Comparison of ENCODE assay signal across 7 mouse cellular contexts in the genomic region with DNA sequence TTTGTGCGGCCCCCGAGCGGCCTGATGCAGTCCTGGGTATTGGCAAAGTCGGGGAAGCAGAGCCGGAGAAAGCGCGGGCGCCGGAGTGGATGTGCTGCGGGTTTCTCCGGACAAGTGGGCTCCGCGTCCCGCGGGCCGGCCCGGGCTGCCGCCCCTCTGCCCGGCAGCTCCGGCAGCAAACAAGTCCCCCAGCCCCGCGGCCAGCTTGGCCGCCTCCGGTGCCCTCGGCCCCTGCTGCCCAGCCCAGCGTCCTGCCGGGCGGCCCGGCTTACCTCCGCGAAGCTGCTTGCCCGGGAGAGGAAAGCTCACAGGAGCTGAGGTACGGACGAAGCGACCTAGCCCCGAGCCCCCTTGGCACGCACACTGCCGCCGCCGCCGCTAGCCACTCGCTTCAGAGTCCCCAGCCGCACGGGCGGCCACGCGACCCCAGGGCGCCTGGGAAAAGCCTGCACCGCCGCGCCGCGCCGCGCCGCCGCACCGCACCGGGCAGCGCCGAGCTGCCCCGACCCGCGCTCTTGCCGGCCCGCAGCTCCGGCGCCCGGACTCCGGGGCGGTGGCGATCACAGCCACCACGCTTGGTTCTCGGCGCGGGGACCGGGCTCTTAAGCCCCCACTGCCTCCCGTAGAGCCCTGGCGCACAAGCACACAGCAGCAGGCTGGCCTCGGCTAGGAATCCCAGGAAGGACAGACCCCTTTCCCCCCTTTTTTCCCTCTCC. TPM values are rescaled to one million over a fixed set of nuclear protein-coding genes. Genes with fewer than 3 reads are reported as not detected.
DNase-seq lines count a peak whose midpoint lies in the region; ATAC-seq and TF ChIP-seq lines count a peak whose summit lies in the region.

No protein-coding gene starts in this region.

- no peak overlapping the region for H3K9ac ChIP-seq in liver, adult 2 months (ENCODE audit: low read depth, low read length)
- H3K9ac ChIP-seq in hindbrain, embryonic 15.5 days, result peak overlapping the region; percentile 43

- H3K4me3 ChIP-seq in liver, adult 2 months (ENCODE audit: insufficient read depth, low read depth, low read length), result peak overlapping the region; percentile 84
- peak overlapping the region; percentile 67 for H3K4me3 ChIP-seq in embryonic facial prominence, embryonic 10.5 days
- peak overlapping the region; percentile 57 for H3K4me3 ChIP-seq in hindbrain, embryonic 15.5 days
- peak overlapping the region; percentile 54 for H3K4me3 ChIP-seq in testis, adult 2 months (ENCODE audit: control insufficient read depth, low read depth, low read length)

- no peak for DNase-seq in liver, adult 2 months (ENCODE audit: extremely low read depth, low read depth, low spot score)
- no peak for DNase-seq in liver
- DNase-seq in adrenal gland, postnatal 10 days, result peak; percentile 30
- peak; percentile 66 for DNase-seq in embryonic facial prominence, embryonic 10.5 days (ENCODE audit: low spot score)
- DNase-seq in lung, postnatal 10 days, result peak; percentile 2

- TF ChIP-seq POLR2A in liver, adult 2 months (IDR thresholded peaks at IDR 0.05; ENCODE audit: extremely low read depth, insufficient read depth, low read length), result no peak
- no peak for TF ChIP-seq POLR2A in testis, adult 2 months (IDR thresholded peaks at IDR 0.05; ENCODE audit: control insufficient read depth, low read depth, low read length)

- no peaks in the 10 kb centered on the region for H3K79me2 ChIP-seq in liver, adult 2 months (ENCODE audit: control insufficient read depth, insufficient read depth, low read length)

- peak; percentile 65 for ATAC-seq in hindbrain, embryonic 15.5 days (ENCODE audit: low FRiP score, low read depth)

- 0 out of 2 replicates have a peak, but pooled peaks cover 10% of the 10 kb centered on the region for H3K4me1 ChIP-seq in liver, adult 2 months (ENCODE audit: control insufficient read depth, insufficient read depth, low read length)
- H3K4me1 ChIP-seq in embryonic facial prominence, embryonic 10.5 days, result peaks cover 16% of the 10 kb centered on the region
- H3K4me1 ChIP-seq in hindbrain, embryonic 15.5 days (replicated peaks), result peaks cover 9% of the 10 kb centered on the region
- peaks cover 7% of the 10 kb centered on the region for H3K4me1 ChIP-seq in testis, adult 2 months (ENCODE audit: control insufficient read depth, insufficient read depth, low read length)

- WGBS in liver, adult 2 months, result under 1% methylated on average over 36 of the region's 80 CpGs
- 20% methylated on average over 79 of the region's 80 CpGs for WGBS in embryonic facial prominence, embryonic 10.5 days
- 16% methylated on average over 53 of the region's 80 CpGs for WGBS in hindbrain, embryonic 15.5 days

- H3K4me2 ChIP-seq in hindbrain, embryonic 15.5 days, result peak overlapping the region; percentile 81

- H3K9me3 ChIP-seq in embryonic facial prominence, embryonic 10.5 days, result peaks cover 2% of the 10 kb centered on the region; the same call in 1 of the 2 replicates
- H3K9me3 ChIP-seq in hindbrain, embryonic 15.5 days, result no peaks in the 10 kb centered on the region

- no peaks in the 10 kb centered on the region for H3K36me3 ChIP-seq in liver, adult 2 months (ENCODE audit: control insufficient read depth, insufficient read depth, low read length)
- H3K36me3 ChIP-seq in embryonic facial prominence, embryonic 10.5 days (replicated peaks), result peaks cover 17% of the 10 kb centered on the region
- no peaks in the 10 kb centered on the region for H3K36me3 ChIP-seq in hindbrain, embryonic 15.5 days
- H3K36me3 ChIP-seq in testis, adult 2 months (ENCODE audit: control insufficient read depth, insufficient read depth, low read length), result no peaks in the 10 kb centered on the region

- TF ChIP-seq CTCF in liver, adult 2 months (IDR thresholded peaks at IDR 0.05; ENCODE audit: low read depth, low read length), result no peak
- no peak for TF ChIP-seq CTCF in testis, adult 2 months (IDR thresholded peaks at IDR 0.05; ENCODE audit: control insufficient read depth, insufficient read depth, insufficient replicate concordance, low read depth, low read length)

- no peak overlapping the region for H3K27ac ChIP-seq in liver, adult 2 months (replicated peaks; ENCODE audit: insufficient read depth, low read depth, low read length)
- H3K27ac ChIP-seq in embryonic facial prominence, embryonic 10.5 days (replicated peaks), result peak overlapping the region; percentile 83
- H3K27ac ChIP-seq in hindbrain, embryonic 15.5 days (replicated peaks), result peak overlapping the region; percentile 64
- peak overlapping the region; percentile 82 for H3K27ac ChIP-seq in testis, adult 2 months (ENCODE audit: control insufficient read depth, insufficient read depth, low read depth, low read length)

- H3K27me3 ChIP-seq in liver, adult 2 months (ENCODE audit: control insufficient read depth, insufficient read depth, low read length), result peaks cover 9% of the 10 kb centered on the region; the same call in 1 of the 2 replicates
- peaks cover 92% of the 10 kb centered on the region for H3K27me3 ChIP-seq in embryonic facial prominence, embryonic 10.5 days (replicated peaks; ENCODE audit: low read depth, poor library complexity, severe bottlenecking)
- H3K27me3 ChIP-seq in hindbrain, embryonic 15.5 days, result peaks cover 26% of the 10 kb centered on the region
- H3K27me3 ChIP-seq in testis, adult 2 months (ENCODE audit: control insufficient read depth, insufficient read depth, low read length), result no peaks in the 10 kb centered on the region

RNA-seq across cellular contexts. Expression of gene Cited1, which starts 0.6 kb away (rescaled TPM):
- not detected in 2 replicates for total RNA-seq in liver, adult 2 months (2014; rRNA removed)
- polyA plus RNA-seq in liver, adult 2 months (2012; rRNA removed), result 0.14 TPM in 1 of 2 replicates, not detected in the other
- 1 to 10 TPM; 1.7 to 1.8 TPM for total RNA-seq in adrenal gland, postnatal 10 days (2021)
- 66.3 and 69.6 TPM in 2 replicates for polyA plus RNA-seq in embryonic facial prominence, embryonic 10.5 days (2016; fragmentation: Nextera tagmentation; extraction: Ambion mirVana)
- polyA plus RNA-seq in hindbrain, embryonic 15.5 days (2015; fragmentation: Nextera tagmentation; extraction: Ambion mirVana), result 14.0 and 16.7 TPM in 2 replicates
- polyA plus RNA-seq in testis, adult 2 months (2012; rRNA removed), result 85.8 and 92.9 TPM in 2 replicates

Comparison
In these comparisons a context has a peak if more than half of its experiments do, and no peak if none do; other contexts are left out.
1. DNase-seq: peak in adrenal gland, postnatal 10 days (single experiment), embryonic facial prominence, embryonic 10.5 days (single experiment) and lung, postnatal 10 days (single experiment); none in liver, adult 2 months (single experiment) and liver (single experiment).
2. RNA of gene Cited1, which starts 0.6 kb away (polyA plus RNA-seq): 85.8 to 92.9 TPM in testis, adult 2 months, 66.3 to 69.6 TPM in embryonic facial prominence, embryonic 10.5 days and 14.0 to 16.7 TPM in hindbrain, embryonic 15.5 days; 0.14 TPM in liver, adult 2 months; every median in the first group is over 10 times any median in the second.
3. Peak in every context shown above with its lines, with median percentiles within 50 percentile points of each other: H3K4me3 ChIP-seq.